Mouse (Mus musculus): ENCODE results near the gene Enox1.

DNA sequence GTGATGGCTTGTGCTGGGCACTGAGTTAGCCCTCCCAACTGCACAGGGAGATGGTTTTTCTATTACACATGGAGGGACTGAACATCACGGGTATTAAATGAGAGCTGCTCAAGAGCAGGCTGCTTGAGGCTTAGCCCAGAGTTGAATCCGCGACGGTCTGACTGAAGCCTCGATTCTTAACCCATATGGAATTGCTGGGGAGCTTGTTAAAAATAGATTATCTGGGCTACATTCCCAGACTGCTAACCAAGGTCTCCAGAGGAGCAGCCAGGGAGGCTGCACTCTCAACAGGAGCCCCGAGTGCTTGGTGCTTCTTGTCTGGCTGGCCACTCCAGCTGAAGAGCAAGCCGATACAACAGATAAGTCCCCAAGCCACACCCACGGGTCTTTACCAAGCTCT lies 562.3 kb downstream of the Enox1 start:
- no peak for TF ChIP-seq POLR2A (IDR thresholded peaks at IDR 0.05; ENCODE audit: low read depth, low read length)
- no peak for TF ChIP-seq CTCF (conservative IDR thresholded peaks at IDR 0.05; ENCODE audit: insufficient read depth, insufficient read length, low read depth, low read length)

Measured in kidney, adult 2 months (tissue).